Mouse (Mus musculus) MEL (cell line): Measurements from ENCODE around the gene Kiss1r. TPM values are rescaled to one million over a fixed set of nuclear protein-coding genes. Genes with fewer than 3 reads are reported as not detected.

Experiments used
- DNase-seq: peaks from one replicate; pipeline ENCODE4 v3.0.0; 2011; ENCODE audit warnings: low read depth, low spot score
- H3K27ac ChIP-seq: 2 replicates; pipeline ENCODE4 v1.5.1; 2012; ENCODE audit warnings: low read depth, mild to moderate bottlenecking, control low read depth, low read length, moderate library complexity; ENCODE audit not compliant: control insufficient read depth
- H3K27me3 ChIP-seq, 2 experiments: fragments of 150-350 bp in 1 of 2; sonication (generic) in 1 of 2; 2 replicates each; pipeline ENCODE4 v1.6.1; 2012; ENCODE audit warnings: low read length in 2 of 2, mild to moderate bottlenecking in 2 of 2, improper control_type of control experiment in 1 of 2, moderate library complexity in 1 of 2; ENCODE audit not compliant: insufficient read depth in 2 of 2, control insufficient read depth in 1 of 2
- H3K36me3 ChIP-seq, 2 experiments: 2 replicates each; pipeline ENCODE4 v1.6.1; 2012 to 2014; ENCODE audit warnings: low read length in 2 of 2, improper control_type of control experiment in 1 of 2, inconsistent platforms in 1 of 2, mild to moderate bottlenecking in 1 of 2; ENCODE audit not compliant: insufficient read depth in 2 of 2, control insufficient read depth in 1 of 2
- H3K4me1 ChIP-seq, 2 experiments: fragments of 150-350 bp in 1 of 2; sonication (generic) in 1 of 2; 2 replicates each; pipeline ENCODE4 v1.6.1; 2012; ENCODE audit warnings: low read length in 2 of 2, improper control_type of control experiment in 1 of 2, mild to moderate bottlenecking in 1 of 2; ENCODE audit not compliant: insufficient read depth in 2 of 2, control insufficient read depth in 1 of 2
- H3K4me3 ChIP-seq, 2 experiments: fragments of 150-350 bp in 1 of 2; sonication (generic) in 1 of 2; 2 replicates each; pipeline ENCODE4 v1.5.1; 2012; ENCODE audit warnings: low read depth in 2 of 2, low read length in 2 of 2, mild to moderate bottlenecking in 2 of 2, moderate library complexity in 2 of 2, control low read depth in 1 of 2, improper control_type of control experiment in 1 of 2; ENCODE audit not compliant: control insufficient read depth in 1 of 2, insufficient read depth in 1 of 2
- H3K79me2 ChIP-seq: 2 replicates; pipeline ENCODE4 v1.6.1; 2012; ENCODE audit warnings: mild to moderate bottlenecking, low read length, moderate library complexity; ENCODE audit not compliant: control insufficient read depth, poor library complexity, insufficient read depth
- H3K9ac ChIP-seq: 2 replicates; pipeline ENCODE4 v1.6.1; 2012; ENCODE audit warnings: low read depth, mild to moderate bottlenecking, control low read depth, low read length, moderate library complexity; ENCODE audit not compliant: control insufficient read depth, poor library complexity, severe bottlenecking
- H3K9me3 ChIP-seq: fragments of 150-350 bp; sonication (generic); replicated peaks from 2 replicates; pipeline ENCODE4 v1.6.1; 2012; ENCODE audit warnings: mild to moderate bottlenecking, low read length, improper control_type of control experiment, moderate library complexity; ENCODE audit not compliant: insufficient read depth
- BHLHE40 ChIP-seq: IDR thresholded peaks from 2 replicates; pipeline ENCODE4 v1.6.1; 2012; ENCODE audit warnings: low read depth, mild to moderate bottlenecking, inconsistent platforms, low read length, improper control_type of control experiment, borderline replicate concordance
- CHD1 ChIP-seq: IDR thresholded peaks from 2 replicates; pipeline ENCODE4 v1.6.1; 2012; ENCODE audit warnings: low read depth, mild to moderate bottlenecking, inconsistent platforms, low read length, improper control_type of control experiment
- CHD2 ChIP-seq: IDR thresholded peaks from 2 replicates; pipeline ENCODE4 v1.6.1; 2011; ENCODE audit warnings: low read length, improper control_type of control experiment
- ELF1 ChIP-seq: IDR thresholded peaks from 2 replicates; pipeline ENCODE4 v1.6.1; 2014; ENCODE audit warnings: low read depth, mild to moderate bottlenecking, inconsistent platforms, low read length, improper control_type of control experiment, moderate library complexity
- EP300 ChIP-seq, 2 experiments: IDR thresholded peaks; 2 replicates each; pipeline ENCODE4 v1.6.1; 2011; ENCODE audit warnings: improper control_type of control experiment in 2 of 2, low read length in 2 of 2, low read depth in 1 of 2, mild to moderate bottlenecking in 1 of 2
- ETS1 ChIP-seq: IDR thresholded peaks from 2 replicates; pipeline ENCODE4 v1.6.1; 2012; ENCODE audit warnings: low read depth, mild to moderate bottlenecking, inconsistent platforms, low read length, improper control_type of control experiment, moderate library complexity
- HCFC1 ChIP-seq: IDR thresholded peaks from 2 replicates; pipeline ENCODE4 v1.6.1; 2012; ENCODE audit warnings: low read depth, mild to moderate bottlenecking, inconsistent platforms, low read length, improper control_type of control experiment, moderate library complexity
- MAFK ChIP-seq: IDR thresholded peaks from 2 replicates; pipeline ENCODE4 v1.6.1; 2011; ENCODE audit warnings: low read depth, mild to moderate bottlenecking, low read length, improper control_type of control experiment, borderline replicate concordance
- MAX ChIP-seq: IDR thresholded peaks from 2 replicates; pipeline ENCODE4 v1.6.1; 2011; ENCODE audit warnings: low read length, improper control_type of control experiment
- MEF2A ChIP-seq: IDR thresholded peaks from 2 replicates; pipeline ENCODE4 v1.6.1; 2014; ENCODE audit warnings: low read depth, mild to moderate bottlenecking, inconsistent platforms, low read length, improper control_type of control experiment; ENCODE audit not compliant: poor library complexity, insufficient replicate concordance, severe bottlenecking; ENCODE audit errors: extremely low read depth
- MXI1 ChIP-seq: IDR thresholded peaks from 2 replicates; pipeline ENCODE4 v1.6.1; 2011; ENCODE audit warnings: mild to moderate bottlenecking, low read depth, low read length, improper control_type of control experiment
- MYB ChIP-seq: IDR thresholded peaks from 2 replicates; pipeline ENCODE4 v1.6.1; 2011; ENCODE audit warnings: mild to moderate bottlenecking, low read depth, low read length, improper control_type of control experiment
- MYC ChIP-seq: IDR thresholded peaks from 2 replicates; pipeline ENCODE4 v1.6.1; 2011; ENCODE audit warnings: low read depth, mild to moderate bottlenecking, low read length, improper control_type of control experiment, moderate library complexity
- NRF1 ChIP-seq: IDR thresholded peaks from 2 replicates; pipeline ENCODE4 v1.6.1; 2014; ENCODE audit warnings: low read depth, mild to moderate bottlenecking, inconsistent platforms, low read length, improper control_type of control experiment, moderate library complexity; ENCODE audit not compliant: poor library complexity, insufficient read depth, severe bottlenecking
- POLR2A ChIP-seq, 2 experiments: IDR thresholded peaks; 2 replicates each; pipeline ENCODE4 v1.6.1; 2011 to 2012; ENCODE audit warnings: low read length in 2 of 2, mild to moderate bottlenecking in 2 of 2, control low read depth in 1 of 2, improper control_type of control experiment in 1 of 2, low read depth in 1 of 2, moderate library complexity in 1 of 2; ENCODE audit not compliant: control insufficient read depth in 1 of 2, insufficient read depth in 1 of 2, poor library complexity in 1 of 2
- POLR2AphosphoS2 ChIP-seq: IDR thresholded peaks from 2 replicates; pipeline ENCODE4 v1.6.1; 2011; ENCODE audit warnings: low read length, improper control_type of control experiment
- POLR2AphosphoS5 ChIP-seq: IDR thresholded peaks from 2 replicates; pipeline ENCODE4 v1.6.1; 2012; ENCODE audit warnings: low read depth, borderline replicate concordance, mild to moderate bottlenecking, inconsistent platforms, low read length, moderate library complexity, mixed read lengths
- RAD21 ChIP-seq: IDR thresholded peaks from 2 replicates; pipeline ENCODE4 v1.6.1; 2011; ENCODE audit warnings: mild to moderate bottlenecking, low read depth, low read length, improper control_type of control experiment
- RCOR1 ChIP-seq: IDR thresholded peaks from 2 replicates; pipeline ENCODE4 v1.6.1; 2012; ENCODE audit warnings: low read depth, mild to moderate bottlenecking, inconsistent platforms, low read length, improper control_type of control experiment
- SIN3A ChIP-seq: IDR thresholded peaks from 2 replicates; pipeline ENCODE4 v1.6.1; 2012; ENCODE audit warnings: low read length, improper control_type of control experiment, inconsistent platforms
- TAL1 ChIP-seq: IDR thresholded peaks from 2 replicates; pipeline ENCODE4 v1.6.1; 2012; ENCODE audit warnings: mild to moderate bottlenecking, inconsistent platforms, low read length, moderate library complexity, mixed read lengths
- TBP ChIP-seq: IDR thresholded peaks from 2 replicates; pipeline ENCODE4 v1.8.0; 2011; ENCODE audit warnings: low read depth, low read length, improper control_type of control experiment
- TCF12 ChIP-seq: IDR thresholded peaks from 2 replicates; pipeline ENCODE4 v1.6.1; 2014; ENCODE audit warnings: low read depth, mild to moderate bottlenecking, inconsistent platforms, low read length, improper control_type of control experiment, moderate library complexity
- UBTF ChIP-seq: IDR thresholded peaks from 2 replicates; pipeline ENCODE4 v1.6.1; 2012; ENCODE audit warnings: low read depth, mild to moderate bottlenecking, inconsistent platforms, low read length, improper control_type of control experiment, moderate library complexity, borderline replicate concordance; ENCODE audit not compliant: insufficient read depth
- USF1 ChIP-seq: IDR thresholded peaks from 2 replicates; pipeline ENCODE4 v1.6.1; 2014; ENCODE audit warnings: low read depth, mild to moderate bottlenecking, inconsistent platforms, low read length, improper control_type of control experiment, moderate library complexity
- USF2 ChIP-seq, 2 experiments: IDR thresholded peaks; 2 replicates each; pipeline ENCODE4 v1.6.1; 2011 to 2012; ENCODE audit warnings: improper control_type of control experiment in 2 of 2, low read length in 2 of 2, borderline replicate concordance in 1 of 2, inconsistent platforms in 1 of 2, low read depth in 1 of 2, mild to moderate bottlenecking in 1 of 2; ENCODE audit not compliant: insufficient read depth in 1 of 2
- ZC3H11A ChIP-seq: IDR thresholded peaks from 2 replicates; pipeline ENCODE4 v1.6.1; 2012; ENCODE audit warnings: low read depth, mild to moderate bottlenecking, inconsistent platforms, low read length, improper control_type of control experiment
- ZKSCAN1 ChIP-seq: IDR thresholded peaks from 2 replicates; pipeline ENCODE4 v1.6.1; 2012; ENCODE audit warnings: low read depth, mild to moderate bottlenecking, inconsistent platforms, low read length, improper control_type of control experiment, moderate library complexity
- ZNF384 ChIP-seq: IDR thresholded peaks from 2 replicates; pipeline ENCODE4 v1.6.1; 2012; ENCODE audit warnings: low read depth, mild to moderate bottlenecking, inconsistent platforms, low read length, improper control_type of control experiment
- polyA plus RNA-seq, 2 experiments: library from polyadenylated mRNA; stranded (reverse) in 1 of 2; unstranded in 1 of 2; fragments of >175 nt in 1 of 2; fragments of >200 nt in 1 of 2; gene quantifications; 2 replicates each; pipeline versions ENCODE4 v1.2.1 to v1.2.4; 2012; ENCODE audit warnings: low replicate concordance in 2 of 2, low read depth in 1 of 2; ENCODE audit not compliant: insufficient read length in 2 of 2, insufficient read depth in 1 of 2, missing spikeins in 1 of 2
- total RNA-seq: library from RNA; depleted of rRNA; stranded (reverse); fragments of 300-350 nt; gene quantifications from 2 replicates; pipeline ENCODE4 v1.2.3, GENCODE M21; 2012

Gene Kiss1r
- total and polyA plus RNA-seq, 3 experiments: 9.1 to 23.5 TPM; not detected in 1

DNA sequence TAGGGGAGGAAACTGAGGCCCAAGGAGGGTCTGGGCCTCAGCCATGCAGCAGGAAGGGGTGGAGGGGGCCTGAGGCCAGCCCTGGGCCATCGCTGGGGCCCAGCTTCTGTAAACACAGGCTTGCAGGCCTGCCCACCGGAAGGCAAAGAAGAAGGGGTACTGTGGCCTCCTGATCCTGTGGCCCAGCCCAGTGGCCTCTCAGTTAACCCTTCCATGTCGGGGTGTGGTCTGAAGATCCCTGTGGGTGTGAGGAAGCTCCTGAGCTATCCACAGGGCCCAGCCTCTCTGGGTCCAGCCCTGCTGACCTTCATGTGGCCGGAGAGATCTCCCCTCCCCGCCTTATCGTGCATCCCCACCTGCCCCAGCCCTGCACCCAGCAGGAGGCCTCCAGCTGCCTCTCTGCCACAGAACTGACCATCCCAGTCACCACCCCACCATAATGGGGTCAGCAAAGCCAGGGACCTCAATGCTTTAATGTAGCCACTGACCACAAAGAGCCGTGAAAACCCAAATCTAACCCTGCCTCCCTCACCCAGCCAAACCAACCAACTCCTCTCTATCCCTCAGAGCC is 30.1 kb downstream of the Kiss1r start:
- no peak overlapping the region for H3K27ac ChIP-seq
- TF ChIP-seq ZC3H11A (no peak), ELF1 (no peak), RCOR1 (no peak), USF2 (IDR thresholded peaks at IDR 0.05; ENCODE audit: borderline replicate concordance in 1 of 2, insufficient read depth in 1 of 2, low read depth in 1 of 2, low read length in 2 of 2) (no peak)
- no peak for DNase-seq
- no peaks in the 10 kb centered on the region for H3K4me1 ChIP-seq
- H3K36me3 ChIP-seq: no peaks in the 10 kb centered on the region
- no peaks in the 10 kb centered on the region for H3K27me3 ChIP-seq
- H3K9ac ChIP-seq: no peak overlapping the region
- H3K9me3 ChIP-seq: no peaks in the 10 kb centered on the region
- no peaks in the 10 kb centered on the region for H3K79me2 ChIP-seq
- H3K4me3 ChIP-seq: no peak overlapping the region

DNA sequence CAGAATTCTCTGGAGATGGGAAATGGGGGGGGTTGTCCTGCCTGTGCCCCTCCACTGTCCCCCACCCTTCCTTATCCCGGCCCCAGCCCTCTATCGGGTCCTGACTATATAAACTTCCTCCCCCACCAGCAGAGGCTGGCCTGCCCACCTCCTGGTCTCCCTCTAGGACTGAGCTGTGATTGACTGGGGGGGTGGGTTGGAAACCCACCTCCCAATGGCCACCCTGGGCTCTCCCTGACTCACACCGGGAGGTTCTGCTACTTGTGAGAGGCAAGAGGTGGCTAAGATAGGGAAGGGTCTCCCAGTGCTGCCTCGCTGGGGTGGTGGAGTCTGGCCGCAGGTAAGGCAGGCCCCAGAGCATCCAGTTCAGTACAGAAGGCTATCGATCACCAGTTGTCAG is 30.7 kb downstream of the Kiss1r start:
- H3K4me3 ChIP-seq: no peak overlapping the region

DNA sequence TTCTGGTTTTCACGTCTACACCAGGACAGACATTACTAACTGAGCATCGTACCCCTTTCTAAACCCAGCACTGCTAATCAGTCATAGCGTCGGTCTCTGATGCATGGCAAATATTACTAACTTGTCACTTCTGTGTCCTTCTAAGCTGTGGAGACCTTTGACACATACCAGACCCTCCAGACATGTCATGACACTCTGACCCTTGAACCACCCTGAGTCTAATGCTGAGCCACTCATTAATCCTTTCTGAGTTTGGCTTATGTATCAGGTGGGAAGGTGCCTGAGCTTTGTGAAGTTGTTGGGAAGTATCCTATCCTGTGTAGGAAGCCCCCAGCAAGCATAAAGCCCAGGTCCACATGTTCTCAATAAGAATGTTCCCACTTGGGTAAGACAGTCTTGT is 33.1 kb downstream of the Kiss1r start:
- no peak overlapping the region for H3K9ac ChIP-seq
- no peaks in the 10 kb centered on the region for H3K36me3 ChIP-seq
- no peak overlapping the region for H3K27ac ChIP-seq
- DNase-seq: no peak
- no peaks in the 10 kb centered on the region for H3K79me2 ChIP-seq
- no peak overlapping the region for H3K4me3 ChIP-seq
- no peaks in the 10 kb centered on the region for H3K9me3 ChIP-seq
- no peaks in the 10 kb centered on the region for H3K4me1 ChIP-seq
- H3K27me3 ChIP-seq: no peaks in the 10 kb centered on the region
- TF ChIP-seq RAD21 (no peak), NRF1 (no peak), SIN3A (no peak), ETS1 (no peak), MAFK (no peak), POLR2AphosphoS5 (no peak), EP300 (IDR thresholded peaks at IDR 0.05; ENCODE audit: low read depth in 1 of 2, low read length in 2 of 2) (no peak), TCF12 (no peak), BHLHE40 (no peak), POLR2AphosphoS2 (no peak), POLR2A (IDR thresholded peaks at IDR 0.05; ENCODE audit: control insufficient read depth in 1 of 2, insufficient read depth in 1 of 2, low read depth in 1 of 2, low read length in 2 of 2, poor library complexity in 1 of 2) (no peak)
- TF ChIP-seq, all 39 proteins: peak for 0

More for the DNA sequence above, 30.7 kb downstream of the Kiss1r start:
- H3K36me3 ChIP-seq: no peaks in the 10 kb centered on the region
- no peaks in the 10 kb centered on the region for H3K27me3 ChIP-seq
- H3K27ac ChIP-seq: no peak overlapping the region
- H3K4me1 ChIP-seq: no peaks in the 10 kb centered on the region
- no peak overlapping the region for H3K9ac ChIP-seq
- DNase-seq: no peak
- H3K9me3 ChIP-seq: no peaks in the 10 kb centered on the region
- no peaks in the 10 kb centered on the region for H3K79me2 ChIP-seq
- no peak for TF ChIP-seq HCFC1
- no peak for TF ChIP-seq RAD21
- no peak for TF ChIP-seq ZKSCAN1
- no peak for TF ChIP-seq ZNF384
- no peak for TF ChIP-seq MYC
- TF ChIP-seq MXI1: no peak
- TF ChIP-seq RCOR1: no peak
- TF ChIP-seq CHD2: no peak
- no peak for TF ChIP-seq USF1
- no peak for TF ChIP-seq UBTF
- TF ChIP-seq CHD1: no peak
- no peak for TF ChIP-seq MYB
- no peak for TF ChIP-seq SIN3A
- no peak for TF ChIP-seq EP300 (IDR thresholded peaks at IDR 0.05; ENCODE audit: low read depth in 1 of 2, low read length in 2 of 2)
- TF ChIP-seq BHLHE40: no peak
- TF ChIP-seq TBP: no peak
- TF ChIP-seq MAX: no peak
- no peak for TF ChIP-seq USF2 (IDR thresholded peaks at IDR 0.05; ENCODE audit: borderline replicate concordance in 1 of 2, insufficient read depth in 1 of 2, low read depth in 1 of 2, low read length in 2 of 2)
- no peak for TF ChIP-seq MEF2A
- no peak for TF ChIP-seq TAL1
